22 mouse cellular contexts compared by ENCODE assay signal in the genomic region with DNA sequence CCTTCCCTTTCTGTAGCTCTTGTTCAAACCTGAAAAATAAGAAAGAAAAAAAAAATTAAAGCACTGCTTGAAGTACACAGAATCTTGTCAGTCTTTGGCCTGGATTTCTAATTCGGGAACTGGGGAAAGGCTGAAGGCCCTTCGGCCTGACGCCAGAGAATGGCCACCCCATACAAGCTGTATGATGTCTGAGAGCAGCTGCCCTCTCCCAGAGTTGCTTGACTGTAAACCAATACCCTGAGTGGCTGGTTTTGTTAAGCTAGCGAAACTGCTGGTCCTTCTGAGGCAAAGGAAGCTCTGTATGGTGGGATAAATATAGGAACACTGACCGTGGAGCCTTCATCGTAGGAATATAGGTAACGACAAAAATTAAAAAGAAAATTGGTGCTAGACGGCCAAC. TPM values are rescaled to one million over a fixed set of nuclear protein-coding genes. Genes with fewer than 3 reads are reported as not detected.
DNase-seq lines count a peak whose midpoint lies in the region; ATAC-seq and TF ChIP-seq lines count a peak whose summit lies in the region.
"Had no signal": no experiment of that assay in that cellular context is flagged by ENCODE, and none has a peak within 500 bp of the region (broad histone marks: within the 10 kb centered on the region; RNA-seq: fewer than 3 reads in every experiment).

No protein-coding gene starts in this region.

- H3K9ac ChIP-seq in embryonic facial prominence, embryonic 14.5 days (ENCODE audit: low read depth, low read length): no peak overlapping the region
- H3K9ac ChIP-seq: embryonic facial prominence, embryonic 12.5 days; forebrain, embryonic 13.5 days; heart, embryonic 13.5 days; hindbrain, embryonic 15.5 days had no signal

- 79% methylated on average over 8 of the region's 8 CpGs for WGBS in embryonic facial prominence, embryonic 14.5 days
- WGBS in embryonic facial prominence, embryonic 10.5 days: 90% methylated on average over 8 of the region's 8 CpGs

- no peak overlapping the region for H3K4me2 ChIP-seq in embryonic facial prominence, embryonic 14.5 days (ENCODE audit: low read depth, low read length)
- H3K4me2 ChIP-seq: embryonic facial prominence, embryonic 12.5 days; forebrain, embryonic 13.5 days; heart, embryonic 13.5 days; hindbrain, embryonic 15.5 days had no signal

- H3K27me3 ChIP-seq in embryonic facial prominence, embryonic 14.5 days (replicated peaks; ENCODE audit: control insufficient read depth, insufficient read depth, low read length): no peaks in the 10 kb centered on the region
- no peaks in the 10 kb centered on the region for H3K27me3 ChIP-seq in embryonic facial prominence, embryonic 10.5 days (replicated peaks; ENCODE audit: low read depth, poor library complexity, severe bottlenecking)
- H3K27me3 ChIP-seq: embryonic facial prominence, embryonic 12.5 days; forebrain, embryonic 13.5 days; heart, embryonic 13.5 days; hindbrain, embryonic 15.5 days had no signal

- H3K4me1 ChIP-seq in embryonic facial prominence, embryonic 14.5 days (ENCODE audit: control insufficient read depth, insufficient read depth, low read length): no peaks in the 10 kb centered on the region
- no peaks in the 10 kb centered on the region for H3K4me1 ChIP-seq in embryonic facial prominence, embryonic 10.5 days
- H3K4me1 ChIP-seq: embryonic facial prominence, embryonic 12.5 days; forebrain, embryonic 13.5 days; hindbrain, embryonic 15.5 days had no signal

- no peaks in the 10 kb centered on the region for H3K36me3 ChIP-seq in embryonic facial prominence, embryonic 14.5 days (ENCODE audit: control insufficient read depth, insufficient read depth, low read length)
- no peaks in the 10 kb centered on the region for H3K36me3 ChIP-seq in embryonic facial prominence, embryonic 10.5 days (replicated peaks)
- H3K36me3 ChIP-seq: embryonic facial prominence, embryonic 12.5 days; G1E; heart, embryonic 13.5 days; hindbrain, embryonic 15.5 days had no signal

- no peaks in the 10 kb centered on the region for H3K9me3 ChIP-seq in embryonic facial prominence, embryonic 14.5 days (ENCODE audit: control insufficient read depth, low read length)
- no peaks in the 10 kb centered on the region for H3K9me3 ChIP-seq in embryonic facial prominence, embryonic 10.5 days
- H3K9me3 ChIP-seq: embryonic facial prominence, embryonic 12.5 days; forebrain, embryonic 13.5 days; G1E; heart, embryonic 13.5 days; hindbrain, embryonic 15.5 days had no signal

- no peak for TF ChIP-seq CTCF in gastrocnemius, adult 2 months (IDR thresholded peaks at IDR 0.05)
- TF ChIP-seq CTCF in left cerebral cortex, adult 2 months (IDR thresholded peaks at IDR 0.05): no peak

- no peak overlapping the region for H3K27ac ChIP-seq in embryonic facial prominence, embryonic 14.5 days (replicated peaks; ENCODE audit: low read depth, low read length)
- H3K27ac ChIP-seq in embryonic facial prominence, embryonic 10.5 days (replicated peaks): no peak overlapping the region
- peak overlapping the region; percentile 97 for H3K27ac ChIP-seq in gastrocnemius, adult 2 months
- no peak overlapping the region for H3K27ac ChIP-seq in left cerebral cortex, adult 2 months
- H3K27ac ChIP-seq: embryonic facial prominence, embryonic 12.5 days; forebrain, embryonic 13.5 days; heart, embryonic 13.5 days; hindbrain, embryonic 15.5 days had no signal

- H3K4me3 ChIP-seq in embryonic facial prominence, embryonic 14.5 days (ENCODE audit: low read depth, low read length): peak overlapping the region; percentile 6; the same call in 1 of the 2 replicates
- no peak overlapping the region for H3K4me3 ChIP-seq in embryonic facial prominence, embryonic 10.5 days
- peak overlapping the region; percentile 72 for H3K4me3 ChIP-seq in gastrocnemius, adult 2 months
- no peak overlapping the region for H3K4me3 ChIP-seq in left cerebral cortex, adult 2 months
- H3K4me3 ChIP-seq: embryonic facial prominence, embryonic 12.5 days; forebrain, embryonic 13.5 days; heart, embryonic 13.5 days; hindbrain, embryonic 15.5 days had no signal

- DNase-seq in embryonic facial prominence, embryonic 14.5 days (ENCODE audit: low spot score): peak; percentile 75
- no peak for DNase-seq in embryonic facial prominence, embryonic 10.5 days (ENCODE audit: low spot score)
- peak; percentile 89 for DNase-seq in gastrocnemius, adult 2 months
- DNase-seq in gastrocnemius, postnatal 25 days: peak; percentile 74
- no peak for DNase-seq in left cerebral cortex, adult 2 months (ENCODE audit: extremely low spot score in 1 of 2, low spot score in 2 of 2)
- DNase-seq in frontal cortex, postnatal 14 days (ENCODE audit: low spot score in 2 of 2): no peak
- no peak for DNase-seq in layer of hippocampus, adult 9-11 months
- DNase-seq: adrenal gland, adult 8-10 months; adrenal gland, postnatal 36 days; B cell, adult 2 months; cerebellum, adult 11 months; cerebellum, adult 8-10 months; cerebellum, postnatal 14 days; embryo, embryonic 11 days; heart, postnatal 36 days had no signal

- ATAC-seq in embryonic facial prominence, embryonic 14.5 days (ENCODE audit: low read depth): peak; percentile 79; the same call in 1 of the 2 replicates
- ATAC-seq: CD4-positive, CD25-positive, alpha-beta regulatory T cell, adult 4 months; forebrain, embryonic 13.5 days; intestine, embryonic 16.5 days had no signal

- intact Hi-C loops in gastrocnemius, adult 2 months (cut with DNase I): loop anchor here (1.0 to 2.0 kb wide), 2 partner anchors 24 to 55 kb away; no protein-coding TSS in a partner anchor
- intact Hi-C loops in left cerebral cortex, adult 2 months (cut with DNase I): no loop called here

RNA-seq across cellular contexts. Expression of gene Neb, which starts 43.2 kb away (rescaled TPM):
- polyA plus RNA-seq in embryonic facial prominence, embryonic 14.5 days (2014; fragmentation: Nextera tagmentation; extraction: Ambion mirVana): 212 and 249 TPM in 2 replicates
- 0.52 and 1.00 TPM in 2 replicates for polyA plus RNA-seq in embryonic facial prominence, embryonic 10.5 days (2016; fragmentation: Nextera tagmentation; extraction: Ambion mirVana)
- total RNA-seq in gastrocnemius, adult 2 months (2021): 1,000 to 10,000 TPM; 5,559 to 6,662 TPM
- 1,000 to 10,000 TPM; 4,872 to 5,741 TPM for total RNA-seq in gastrocnemius, postnatal 25 days (2021)
- 1 to 10 TPM; 1.2 to 1.5 TPM for total RNA-seq in left cerebral cortex, adult 2 months (2021)

Comparison
In these comparisons a context has a peak if more than half of its experiments do, and no peak if none do; other contexts are left out.
1. DNase-seq: peak in embryonic facial prominence, embryonic 14.5 days (single experiment), gastrocnemius, adult 2 months (single experiment) and gastrocnemius, postnatal 25 days (single experiment); none in embryonic facial prominence, embryonic 10.5 days (single experiment), left cerebral cortex, adult 2 months (0 of 2), frontal cortex, postnatal 14 days (0 of 2) and layer of hippocampus, adult 9-11 months (single experiment).
2. H3K4me3 ChIP-seq: peak in embryonic facial prominence, embryonic 14.5 days (single experiment) and gastrocnemius, adult 2 months (single experiment); none in embryonic facial prominence, embryonic 10.5 days (single experiment) and left cerebral cortex, adult 2 months (single experiment).
3. RNA of gene Neb, which starts 43.2 kb away (total RNA-seq): 5,559 to 6,662 TPM in gastrocnemius, adult 2 months and 4,872 to 5,741 TPM in gastrocnemius, postnatal 25 days; 1.2 to 1.5 TPM in left cerebral cortex, adult 2 months; every median in the first group is over 1,000 times any median in the second.